Mouse (Mus musculus) testis, adult 2 months (tissue): ENCODE results near the gene Pde4a.

Source experiments
- CTCF ChIP-seq: fragments of 200-500 bp; IDR thresholded peaks from 2 replicates; pipeline ENCODE4 v1.5.1; 2012; ENCODE audit warnings: low read depth, mild to moderate bottlenecking, inconsistent platforms, low read length, moderate library complexity; ENCODE audit not compliant: control insufficient read depth, insufficient read depth, insufficient replicate concordance
- POLR2A ChIP-seq: fragments of 200-500 bp; IDR thresholded peaks from 2 replicates; pipeline ENCODE4 v1.6.1; 2012; ENCODE audit warnings: low read depth, mild to moderate bottlenecking, inconsistent platforms, low read length, moderate library complexity; ENCODE audit not compliant: control insufficient read depth

DNA sequence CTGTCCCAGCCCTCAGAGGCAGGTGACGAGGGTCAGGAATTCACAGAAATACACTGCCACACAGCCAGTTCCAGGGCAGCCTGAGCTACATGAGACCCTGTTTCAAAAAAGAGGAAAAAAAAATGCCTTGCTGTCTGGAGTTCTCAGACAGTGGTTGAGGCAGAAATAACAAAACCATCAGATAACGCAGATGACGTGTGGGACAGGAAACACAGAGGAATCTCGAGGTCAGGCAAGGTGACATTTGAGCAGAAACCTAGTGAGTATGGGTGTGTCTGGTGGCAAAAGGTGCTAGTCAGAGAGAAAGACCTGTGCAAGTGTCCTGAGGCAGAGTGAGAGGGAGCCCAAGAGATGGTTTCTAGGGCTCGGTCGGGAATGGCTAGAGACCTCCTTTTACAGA lies 6.8 kb downstream of the Pde4a start:
- TF ChIP-seq CTCF (no peak), POLR2A (no peak)
